Mouse (Mus musculus): Measurements from ENCODE around the gene Gm5134.

DNA sequence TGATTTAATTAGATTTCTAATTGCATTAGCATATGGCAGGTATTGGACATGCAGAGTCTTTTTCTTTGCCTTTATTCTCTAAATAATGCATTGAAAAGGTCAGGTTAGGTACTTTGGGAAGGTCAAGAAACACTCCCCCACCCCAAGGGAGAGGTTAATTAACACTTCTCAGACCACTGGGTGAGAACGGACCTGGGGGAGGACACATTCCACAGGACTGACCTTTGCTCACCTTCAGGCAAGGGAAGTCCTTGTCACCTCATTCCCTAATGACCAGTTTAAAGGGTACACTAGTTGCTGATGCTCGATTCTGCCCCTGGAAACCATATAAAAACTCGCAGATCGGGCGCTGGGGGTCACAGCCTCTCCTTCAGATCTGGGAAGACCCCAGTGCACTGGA, 75.0 kb downstream of the Gm5134 start:
- TF ChIP-seq POLR2A (IDR thresholded peaks at IDR 0.05; ENCODE audit: low read depth, low read length) (no peak), CTCF (conservative IDR thresholded peaks at IDR 0.05; ENCODE audit: insufficient read depth, insufficient read length, low read depth, low read length) (no peak)

Data from kidney, adult 2 months (tissue).